Mouse (Mus musculus) kidney, adult 2 months (tissue): ENCODE measurements at regions not wholly inside any gene's neighbourhood (a gene's known extent, or its start where the extent isn't known, plus 50 kb on each side); places are given as distances from the start of the nearest gene placed in this dataset.

Experiments used
- DNase-seq: peaks from one replicate; pipeline ENCODE4 v3.0.0; 2021
- H3K27ac ChIP-seq: fragments of 200-500 bp; 2 replicates; pipeline ENCODE4 v1.5.1; 2012; ENCODE audit warnings: low read depth, low read length, control low read depth, inconsistent platforms; ENCODE audit not compliant: insufficient read depth
- H3K27me3 ChIP-seq: fragments of 200-500 bp; replicated peaks from 2 replicates; pipeline ENCODE4 v1.6.1; 2012; ENCODE audit warnings: mild to moderate bottlenecking, moderate library complexity, low read length, inconsistent platforms; ENCODE audit not compliant: control insufficient read depth, insufficient read depth
- H3K36me3 ChIP-seq: fragments of 200-500 bp; 2 replicates; pipeline ENCODE4 v1.6.1; 2012; ENCODE audit warnings: mild to moderate bottlenecking, moderate library complexity, low read length, inconsistent platforms; ENCODE audit not compliant: control insufficient read depth, insufficient read depth
- H3K4me1 ChIP-seq: fragments of 200-500 bp; 2 replicates; pipeline ENCODE4 v1.6.1; 2011; ENCODE audit warnings: low read length; ENCODE audit not compliant: control insufficient read depth, insufficient read depth
- H3K4me3 ChIP-seq: fragments of 200-500 bp; 2 replicates; pipeline ENCODE4 v1.5.1; 2011; ENCODE audit warnings: mild to moderate bottlenecking, low read depth, low read length, control low read depth; ENCODE audit not compliant: insufficient read depth
- CTCF ChIP-seq: fragments of 200-500 bp; conservative IDR thresholded peaks from 2 replicates; pipeline ENCODE4 v1.5.1; 2011; ENCODE audit warnings: low read depth, mild to moderate bottlenecking, control low read depth, low read length, moderate library complexity, mixed read lengths; ENCODE audit not compliant: insufficient read depth, insufficient read length
- POLR2A ChIP-seq: fragments of 200-500 bp; IDR thresholded peaks from one replicate; pipeline ENCODE4 v1.6.1; 2011; ENCODE audit warnings: low read depth, low read length, control low read depth
- WGBS: fragments of 180-500 bp; shearing (Covaris S2); methylation state at CpG from one replicate; pipeline ENCODE4 v1.1.7; 2018; 5-methylcytosine and 5-hydroxymethylcytosine counted together

DNA sequence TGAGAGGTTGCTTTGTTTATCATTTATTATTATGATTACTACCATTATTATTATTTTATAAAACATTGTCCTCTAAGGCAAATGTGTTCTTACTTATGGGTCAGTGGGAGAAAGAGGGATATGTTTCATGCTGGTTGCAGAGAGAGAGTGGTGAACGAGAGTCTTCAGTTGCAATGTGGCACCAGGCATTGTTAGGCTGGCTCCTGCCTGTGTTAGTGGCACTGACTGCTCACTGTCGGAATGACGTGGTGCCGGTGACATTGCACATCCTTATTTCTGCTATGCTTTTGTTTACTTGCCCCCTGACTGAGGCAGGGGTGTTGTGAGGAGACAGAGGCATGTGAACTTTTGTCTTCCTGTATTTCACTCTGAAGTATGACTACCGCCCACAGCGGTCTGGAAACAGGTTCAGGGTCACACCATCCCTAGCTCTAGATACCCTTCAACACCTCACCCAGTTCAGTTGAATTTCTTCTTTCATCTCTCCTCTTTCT is 138.1 kb downstream of the Ppp4r2 start:
- Histone ChIP-seq H3K4me3 (no peak overlapping the region), H3K4me1 (no peaks in the 10 kb centered on the region), H3K36me3 (no peaks in the 10 kb centered on the region), H3K27me3 (no peaks in the 10 kb centered on the region), H3K27ac (no peak overlapping the region)
- TF ChIP-seq CTCF: no peak
- TF ChIP-seq POLR2A: no peak
- no peak for DNase-seq
- 46% methylated on average over 6 of the region's 6 CpGs for WGBS

DNA sequence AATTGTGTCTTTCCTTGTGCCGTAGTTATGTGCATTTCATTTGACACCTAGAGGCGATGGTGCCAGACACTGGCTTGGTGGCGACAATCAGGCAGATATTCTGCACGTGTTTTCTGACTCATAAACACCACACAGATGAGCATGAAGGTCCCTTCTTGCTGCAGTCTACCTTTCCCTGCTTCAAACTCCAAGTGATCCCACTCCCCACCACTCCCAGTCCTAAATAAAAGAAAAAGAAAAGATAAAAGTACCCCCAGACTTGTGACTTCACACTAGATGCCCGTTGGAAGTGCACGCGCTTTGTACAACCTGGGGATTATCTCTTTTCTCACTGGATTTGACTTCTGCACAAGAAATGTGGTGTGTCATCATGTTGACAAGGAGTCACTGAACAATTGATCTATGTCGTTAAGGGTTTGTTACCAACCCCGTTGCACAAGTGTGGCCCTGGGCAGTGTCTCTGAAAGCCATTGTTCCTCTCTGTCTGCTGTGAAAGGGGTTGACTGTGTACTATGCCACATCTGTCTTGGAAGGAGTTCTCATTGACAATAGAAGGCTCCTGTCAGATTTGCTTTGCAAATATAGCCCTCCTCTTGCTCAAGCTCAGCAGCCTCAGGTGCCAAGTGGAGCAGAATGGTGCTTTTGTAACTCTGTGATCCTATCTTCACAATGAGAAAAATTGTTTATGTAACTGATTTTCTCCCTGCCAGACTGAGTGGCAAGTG is 140.1 kb downstream of the Ppp4r2 start:
- no peak overlapping the region for H3K4me3 ChIP-seq
- no peaks in the 10 kb centered on the region for H3K4me1 ChIP-seq
- no peak overlapping the region for H3K27ac ChIP-seq
- no peak for DNase-seq
- TF ChIP-seq CTCF (no peak), POLR2A (no peak)
- H3K27me3 ChIP-seq: no peaks in the 10 kb centered on the region
- WGBS: 92% methylated on average over 9 of the region's 9 CpGs
- no peaks in the 10 kb centered on the region for H3K36me3 ChIP-seq

DNA sequence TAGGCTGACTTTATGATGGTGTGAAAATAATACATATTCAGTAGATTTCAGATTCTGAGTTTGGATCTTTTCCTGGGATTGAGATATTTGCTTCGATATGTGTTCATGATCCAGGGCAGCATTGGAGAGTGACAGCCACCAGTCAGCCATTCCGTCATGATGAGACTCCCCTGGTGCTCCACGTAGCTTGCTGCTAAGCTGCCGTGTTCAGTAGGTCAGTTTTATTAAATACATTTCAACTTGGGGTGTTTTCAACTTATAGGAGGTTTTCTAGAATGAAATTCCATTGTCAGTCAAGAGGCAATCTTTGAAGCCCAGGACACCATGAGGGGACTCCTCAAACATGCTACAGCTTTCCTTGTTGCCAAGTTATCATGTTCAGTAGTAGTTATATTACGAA is 141.3 kb downstream of the Ppp4r2 start:
- Histone ChIP-seq H3K4me1 (no peaks in the 10 kb centered on the region), H3K4me3 (no peak overlapping the region), H3K27me3 (no peaks in the 10 kb centered on the region), H3K36me3 (no peaks in the 10 kb centered on the region), H3K27ac (no peak overlapping the region)
- WGBS: 95% methylated on average over 5 of the region's 5 CpGs
- no peak for DNase-seq
- TF ChIP-seq CTCF (no peak), POLR2A (no peak)

- H3K4me3 ChIP-seq: no peak overlapping the region
- H3K4me1 ChIP-seq: no peaks in the 10 kb centered on the region
- no peak for TF ChIP-seq CTCF
- no peak for TF ChIP-seq POLR2A
- DNase-seq: no peak
- H3K36me3 ChIP-seq: no peaks in the 10 kb centered on the region
- 51% methylated on average over 6 of the region's 6 CpGs for WGBS
- no peak overlapping the region for H3K27ac ChIP-seq
- H3K27me3 ChIP-seq: no peaks in the 10 kb centered on the region
Measured at GRCm38 (mm10) chr6:100975835-100976234, 142.4 kb downstream of the Ppp4r2 start.

DNA sequence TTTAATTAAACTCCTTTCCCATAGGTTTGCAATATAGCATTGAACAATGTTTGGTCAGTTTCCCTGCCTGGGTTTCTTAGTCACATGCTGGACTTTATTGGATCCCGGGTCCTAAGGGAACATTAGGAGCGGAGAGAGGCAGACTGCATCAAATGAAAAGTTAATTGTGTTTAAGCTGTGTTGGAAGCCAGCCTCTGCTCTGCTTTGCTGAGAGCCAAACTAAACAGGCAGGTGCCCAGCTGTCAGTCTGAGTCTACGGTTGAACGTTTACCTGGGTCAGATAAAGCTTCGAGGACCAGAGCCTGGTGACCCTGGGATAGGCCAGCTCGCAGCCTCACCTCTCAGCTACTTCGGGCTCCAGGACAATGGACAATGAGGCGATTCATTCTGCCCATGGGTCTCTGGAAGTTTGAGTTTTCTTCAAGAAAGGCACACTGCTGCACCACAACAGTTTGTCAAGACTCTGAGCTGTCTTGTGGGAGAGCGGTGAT is 143.8 kb downstream of the Ppp4r2 start:
- no peak for TF ChIP-seq POLR2A
- no peak for TF ChIP-seq CTCF
- H3K27me3 ChIP-seq: no peaks in the 10 kb centered on the region
- H3K36me3 ChIP-seq: no peaks in the 10 kb centered on the region
- 60% methylated on average over 9 of the region's 9 CpGs for WGBS
- H3K4me1 ChIP-seq: no peaks in the 10 kb centered on the region
- DNase-seq: peak; percentile 8
- H3K4me3 ChIP-seq: no peak overlapping the region
- no peak overlapping the region for H3K27ac ChIP-seq

DNA sequence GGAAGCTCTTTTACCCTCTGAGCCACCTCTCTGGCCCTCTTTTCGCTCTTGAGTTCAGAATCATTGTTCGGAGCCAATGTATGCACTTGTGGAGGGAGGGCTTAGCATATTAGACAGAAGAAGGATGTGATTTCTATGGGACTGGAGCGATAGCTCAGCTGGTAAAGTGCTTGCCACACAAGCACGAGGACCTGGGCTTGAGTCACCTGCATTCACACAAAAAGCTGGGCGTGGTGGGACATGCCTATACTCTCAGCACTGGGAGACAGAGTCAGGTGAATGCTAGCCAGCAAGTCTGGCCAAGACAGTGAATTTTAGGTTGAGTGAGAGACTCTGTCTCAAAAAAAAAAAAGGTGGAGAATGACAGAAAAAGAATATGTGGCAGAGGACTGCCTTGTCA is 144.7 kb downstream of the Ppp4r2 start:
- H3K27ac ChIP-seq: no peak overlapping the region
- TF ChIP-seq CTCF (no peak), POLR2A (no peak)
- DNase-seq: no peak
- no peaks in the 10 kb centered on the region for H3K27me3 ChIP-seq
- no peak overlapping the region for H3K4me3 ChIP-seq
- H3K4me1 ChIP-seq: no peaks in the 10 kb centered on the region
- H3K36me3 ChIP-seq: no peaks in the 10 kb centered on the region
- 95% methylated on average over 5 of the region's 5 CpGs for WGBS

GRCm38 (mm10) chr6:100978727-100979460 is 145.5 kb downstream of the Ppp4r2 start:
- TF ChIP-seq CTCF: no peak
- TF ChIP-seq POLR2A: no peak
- H3K4me1 ChIP-seq: no peaks in the 10 kb centered on the region
- H3K27ac ChIP-seq: no peak overlapping the region
- 94% methylated on average over 9 of the region's 9 CpGs for WGBS
- H3K4me3 ChIP-seq: no peak overlapping the region
- H3K27me3 ChIP-seq: no peaks in the 10 kb centered on the region
- no peak for DNase-seq
- H3K36me3 ChIP-seq: no peaks in the 10 kb centered on the region
